Mouse (Mus musculus) activated CD4-positive, CD25-positive, alpha-beta regulatory T cell, adult 4 months (primary cell): Measurements from ENCODE around the gene Ptpn9. TPM values are rescaled to one million over a fixed set of nuclear protein-coding genes. Genes with fewer than 3 reads are reported as not detected.

ENCODE experiments used
- ATAC-seq: one replicate; pipeline ENCODE4 v1.8.0; 2017
- polyA plus RNA-seq, 2 experiments: library from polyadenylated mRNA; unstranded; fragments of 100-300 nt; shearing (Covaris generic); gene quantifications; one replicate each; pipeline ENCODE4 v1.2.1; 2017

The Ptpn9 gene
- polyA plus RNA-seq, 2 experiments from 2014 or later = 3.5 to 4.1 TPM

GRCm38 (mm10) chr9:57014766-57015165 is 20.0 kb downstream of the Ptpn9 start:
- no peak for ATAC-seq

- no peak for ATAC-seq
These were observed 22.9 kb downstream of the Ptpn9 start for GRCm38 (mm10) chr9:57017631-57018030.

GRCm38 (mm10) chr9:57031756-57032155 is 37.0 kb downstream of the Ptpn9 start:
- no peak for ATAC-seq

- peak; percentile 66 for ATAC-seq
These were observed 61.5 kb downstream of the Ptpn9 start for GRCm38 (mm10) chr9:57056237-57056636.

GRCm38 (mm10) chr9:57064164-57064563 is 69.4 kb downstream of the Ptpn9 start:
- ATAC-seq = no peak

- no peak for ATAC-seq
These were observed 73.5 kb downstream of the Ptpn9 start for GRCm38 (mm10) chr9:57068266-57068665.

GRCm38 (mm10) chr9:57070262-57070661 is 75.5 kb downstream of the Ptpn9 start:
- no peak for ATAC-seq

- ATAC-seq = no peak
These were observed 76.2 kb downstream of the Ptpn9 start for GRCm38 (mm10) chr9:57070800-57071545.

GRCm38 (mm10) chr9:57071801-57072351 is 77.2 kb downstream of the Ptpn9 start, which contains the start of gene Sin3a:
Gene Sin3a, plus strand, starts transcription at chr9:57072040.
- ATAC-seq = no peak

GRCm38 (mm10) chr9:57072526-57072988 is 77.8 kb downstream of the Ptpn9 start:
- ATAC-seq = no peak

- ATAC-seq = peak; percentile 44
These were observed 78.5 kb downstream of the Ptpn9 start for GRCm38 (mm10) chr9:57072989-57073789.

- ATAC-seq = no peak
These were observed 79.0 kb downstream of the Ptpn9 start for GRCm38 (mm10) chr9:57073790-57074094.

- ATAC-seq = no peak
These were observed 79.6 kb downstream of the Ptpn9 start for GRCm38 (mm10) chr9:57074171-57074821.

GRCm38 (mm10) chr9:57074822-57075603 is 80.3 kb downstream of the Ptpn9 start:
- no peak for ATAC-seq

GRCm38 (mm10) chr9:57075681-57076381 is 81.1 kb downstream of the Ptpn9 start:
- ATAC-seq = peak; percentile 65

GRCm38 (mm10) chr9:57076701-57077660 is 82.3 kb downstream of the Ptpn9 start:
- ATAC-seq = no peak

- no peak for ATAC-seq
These were observed 87.5 kb downstream of the Ptpn9 start for GRCm38 (mm10) chr9:57082236-57082635.
